Mouse (Mus musculus): ENCODE data around the gene Trub1. TPM values are rescaled to one million over a fixed set of nuclear protein-coding genes. Genes with fewer than 3 reads are reported as not detected.

The Trub1 gene
- polyA plus RNA-seq, 1 experiment from 2014 or later = 10.2 TPM

DNA sequence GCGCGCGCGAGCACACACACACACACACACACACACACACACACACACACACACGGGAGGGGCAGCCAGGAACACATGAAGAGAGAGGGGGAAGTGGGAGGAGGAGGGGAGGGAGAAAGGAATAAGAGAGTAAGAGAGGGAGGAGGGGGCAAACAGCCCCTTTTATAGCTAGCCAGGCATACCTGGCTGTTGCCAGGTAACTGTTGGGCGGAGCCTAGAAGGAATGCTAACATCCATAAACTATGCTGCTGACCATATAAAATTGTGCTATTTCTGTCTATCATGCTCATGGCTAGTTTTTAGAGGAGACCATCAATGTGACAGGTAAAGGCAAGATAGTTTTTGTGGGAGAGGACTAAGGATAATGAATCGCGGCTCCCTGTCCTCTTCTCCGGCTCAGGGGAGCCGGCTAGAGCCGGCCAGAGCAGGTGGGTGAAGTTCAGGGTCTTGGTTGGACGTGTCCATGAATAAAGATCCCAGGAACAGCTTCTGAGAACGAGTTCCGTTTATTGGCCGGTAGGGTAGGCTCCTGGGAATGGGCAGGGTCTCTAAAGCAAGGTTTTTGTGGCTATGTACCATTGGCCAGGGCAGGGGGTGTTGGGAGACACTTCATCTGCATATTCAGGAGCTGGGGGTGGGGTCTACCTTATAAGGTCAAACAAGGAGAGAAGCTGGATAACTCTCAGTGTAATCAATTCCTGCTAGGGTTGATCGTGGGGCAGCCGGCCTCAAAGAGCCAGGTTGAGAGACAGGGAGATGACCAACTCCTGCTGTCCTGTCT is 34.7 kb upstream of the Trub1 start:
- H3K4me1 ChIP-seq (ENCODE audit: control insufficient read depth, insufficient read depth, low read length) = peaks cover 7% of the 10 kb centered on the region
- no peak for ATAC-seq (replicated peaks; ENCODE audit: extremely low read depth, insufficient read depth, low FRiP score)
- H3K27ac ChIP-seq (ENCODE audit: low read length) = no peak overlapping the region
- peak overlapping the region; percentile 49 for H3K9ac ChIP-seq (ENCODE audit: low read length)
- no peaks in the 10 kb centered on the region for H3K9me3 ChIP-seq (replicated peaks; ENCODE audit: control insufficient read depth, low read length)
- peak overlapping the region; percentile 32 for H3K4me3 ChIP-seq (ENCODE audit: low read length)
- H3K4me2 ChIP-seq (ENCODE audit: low read depth, low read length) = peak overlapping the region; percentile 62
- no peaks in the 10 kb centered on the region for H3K36me3 ChIP-seq (ENCODE audit: control insufficient read depth, insufficient read depth)
- 22% methylated on average over 17 of the region's 17 CpGs for WGBS
- no peaks in the 10 kb centered on the region for H3K27me3 ChIP-seq (ENCODE audit: control insufficient read depth, insufficient read depth, low read length)

DNA sequence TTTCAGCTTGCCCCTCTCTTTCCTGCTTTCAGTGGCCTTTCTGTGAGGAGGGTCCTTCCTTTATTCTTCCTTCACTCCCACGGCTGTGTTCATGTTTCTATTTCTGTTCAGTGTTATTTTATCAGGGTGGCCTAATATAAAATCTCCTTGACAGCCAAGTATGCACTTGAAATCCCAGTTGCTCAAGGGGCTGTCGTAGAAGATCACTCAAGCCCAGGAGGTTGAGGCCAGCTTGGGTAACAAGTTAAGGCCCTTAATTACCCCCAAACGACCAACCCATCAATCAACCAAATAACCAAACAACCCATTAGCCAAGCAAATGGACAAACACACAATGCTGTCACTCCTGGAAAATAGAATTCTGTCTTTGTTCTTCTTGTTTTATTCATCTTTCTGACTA is 29.3 kb upstream of the Trub1 start:
- 16% methylated on average over 3 of the region's 3 CpGs for WGBS
- peaks cover 9% of the 10 kb centered on the region for H3K4me1 ChIP-seq (ENCODE audit: control insufficient read depth, insufficient read depth, low read length)
- no peaks in the 10 kb centered on the region for H3K27me3 ChIP-seq (ENCODE audit: control insufficient read depth, insufficient read depth, low read length)
- H3K9ac ChIP-seq (ENCODE audit: low read length) = 0 out of 2 replicates have a peak overlapping the region, but pooled peaks have one; percentile 5
- ATAC-seq (replicated peaks; ENCODE audit: extremely low read depth, insufficient read depth, low FRiP score) = no peak
- no peaks in the 10 kb centered on the region for H3K36me3 ChIP-seq (ENCODE audit: control insufficient read depth, insufficient read depth)
- H3K4me2 ChIP-seq (ENCODE audit: low read depth, low read length) = peak overlapping the region; percentile 21; the same call in 1 of the 2 replicates
- no peak overlapping the region for H3K27ac ChIP-seq (ENCODE audit: low read length)
- no peak overlapping the region for H3K4me3 ChIP-seq (ENCODE audit: low read length)
- H3K9me3 ChIP-seq (replicated peaks; ENCODE audit: control insufficient read depth, low read length) = no peaks in the 10 kb centered on the region

DNA sequence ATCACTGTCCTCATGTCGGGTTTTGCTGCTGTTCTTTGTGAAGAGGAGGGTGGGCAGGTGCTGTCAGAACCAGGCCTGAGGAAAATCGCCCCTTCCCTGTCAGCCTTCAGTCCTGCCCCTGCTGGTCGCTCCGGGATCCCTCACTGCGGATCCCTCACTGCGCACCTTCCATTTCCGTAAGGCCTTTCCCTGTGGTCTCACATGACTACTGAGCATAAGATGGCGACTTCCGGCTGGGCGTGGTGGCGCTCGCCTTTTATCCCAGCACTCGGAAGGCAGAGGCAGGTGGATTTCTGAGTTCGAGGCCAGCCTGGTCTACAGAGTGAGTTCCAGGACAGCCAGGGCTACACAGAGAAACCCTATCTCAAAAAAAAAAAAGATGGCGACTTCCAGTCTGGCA is 27.4 kb upstream of the Trub1 start:
- no peak overlapping the region for H3K4me3 ChIP-seq (ENCODE audit: low read length)
- no peak for ATAC-seq (replicated peaks; ENCODE audit: extremely low read depth, insufficient read depth, low FRiP score)
- 94% methylated on average over 15 of the region's 15 CpGs for WGBS
- H3K27ac ChIP-seq (ENCODE audit: low read length) = no peak overlapping the region
- no peaks in the 10 kb centered on the region for H3K9me3 ChIP-seq (replicated peaks; ENCODE audit: control insufficient read depth, low read length)
- no peak overlapping the region for H3K4me2 ChIP-seq (ENCODE audit: low read depth, low read length)
- H3K27me3 ChIP-seq (ENCODE audit: control insufficient read depth, insufficient read depth, low read length) = no peaks in the 10 kb centered on the region
- H3K9ac ChIP-seq (ENCODE audit: low read length) = no peak overlapping the region
- peaks cover 9% of the 10 kb centered on the region for H3K4me1 ChIP-seq (ENCODE audit: control insufficient read depth, insufficient read depth, low read length)
- no peaks in the 10 kb centered on the region for H3K36me3 ChIP-seq (ENCODE audit: control insufficient read depth, insufficient read depth)

DNA sequence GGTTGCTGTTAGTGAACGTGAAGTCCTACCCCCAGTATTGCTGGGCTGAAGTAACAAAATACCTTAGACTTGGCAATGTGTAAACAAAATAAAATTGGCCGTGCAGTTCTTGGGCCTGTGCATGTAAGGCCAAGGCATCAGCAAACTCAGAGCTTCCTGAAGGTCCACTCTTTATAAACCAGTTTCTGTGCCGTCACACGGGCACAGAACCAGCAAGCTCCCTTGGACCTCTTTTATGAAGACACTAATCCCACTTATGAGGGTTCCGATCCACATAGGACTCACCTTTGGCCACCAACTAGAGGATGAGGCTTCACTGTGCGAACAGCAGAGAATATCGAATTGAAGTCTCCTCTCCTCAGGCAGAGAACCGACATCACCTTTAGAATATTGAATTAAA is 25.9 kb upstream of the Trub1 start:
- Histone ChIP-seq H3K9ac (ENCODE audit: low read length) (no peak overlapping the region), H3K4me2 (ENCODE audit: low read depth, low read length) (no peak overlapping the region), H3K9me3 (replicated peaks; ENCODE audit: control insufficient read depth, low read length) (no peaks in the 10 kb centered on the region), H3K36me3 (ENCODE audit: control insufficient read depth, insufficient read depth) (no peaks in the 10 kb centered on the region), H3K27me3 (ENCODE audit: control insufficient read depth, insufficient read depth, low read length) (no peaks in the 10 kb centered on the region), H3K27ac (ENCODE audit: low read length) (no peak overlapping the region), H3K4me3 (ENCODE audit: low read length) (no peak overlapping the region), H3K4me1 (ENCODE audit: control insufficient read depth, insufficient read depth, low read length) (peaks cover 9% of the 10 kb centered on the region)
- 89% methylated on average over 8 of the region's 8 CpGs for WGBS
- no peak for ATAC-seq (replicated peaks; ENCODE audit: extremely low read depth, insufficient read depth, low FRiP score)

DNA sequence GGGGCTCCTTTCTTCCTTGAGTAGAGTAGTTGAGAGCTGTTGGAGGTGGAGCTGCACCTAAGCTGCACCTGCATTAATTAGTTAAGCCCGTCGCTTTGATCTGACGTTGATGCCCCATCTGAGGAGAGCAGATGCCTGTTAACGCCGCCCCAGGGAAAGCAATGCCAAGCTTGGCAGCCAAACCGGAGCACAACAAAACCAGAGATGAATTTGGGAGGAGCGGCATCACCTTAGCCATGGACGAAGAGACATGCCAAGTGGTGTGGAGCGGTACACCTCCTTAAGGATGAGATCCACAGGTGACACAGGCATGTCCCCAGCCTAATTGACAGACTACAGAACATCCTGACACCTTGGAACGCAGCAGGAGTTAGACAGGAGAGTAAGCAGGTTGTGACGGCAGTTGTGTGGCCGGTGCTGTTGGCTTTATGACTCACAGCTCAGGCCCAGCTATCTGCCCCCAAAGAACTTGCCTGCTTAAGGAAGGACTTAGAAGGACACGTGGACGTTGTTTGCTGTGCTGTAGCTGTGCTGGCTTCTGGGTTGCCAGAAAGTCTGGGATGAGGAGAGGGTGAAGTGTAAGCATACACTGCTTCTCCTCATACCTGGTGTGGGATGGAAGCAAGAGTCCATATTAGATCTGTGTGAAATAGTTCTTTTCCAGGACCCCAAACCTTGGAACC is 24.8 kb upstream of the Trub1 start:
- no peak overlapping the region for H3K9ac ChIP-seq (ENCODE audit: low read length)
- no peak overlapping the region for H3K4me2 ChIP-seq (ENCODE audit: low read depth, low read length)
- no peak for ATAC-seq (replicated peaks; ENCODE audit: extremely low read depth, insufficient read depth, low FRiP score)
- 72% methylated on average over 14 of the region's 14 CpGs for WGBS
- H3K27me3 ChIP-seq (ENCODE audit: control insufficient read depth, insufficient read depth, low read length) = no peaks in the 10 kb centered on the region
- peaks cover 9% of the 10 kb centered on the region for H3K4me1 ChIP-seq (ENCODE audit: control insufficient read depth, insufficient read depth, low read length)
- H3K27ac ChIP-seq (ENCODE audit: low read length) = no peak overlapping the region
- H3K4me3 ChIP-seq (ENCODE audit: low read length) = no peak overlapping the region
- no peaks in the 10 kb centered on the region for H3K9me3 ChIP-seq (replicated peaks; ENCODE audit: control insufficient read depth, low read length)
- H3K36me3 ChIP-seq (ENCODE audit: control insufficient read depth, insufficient read depth) = no peaks in the 10 kb centered on the region

DNA sequence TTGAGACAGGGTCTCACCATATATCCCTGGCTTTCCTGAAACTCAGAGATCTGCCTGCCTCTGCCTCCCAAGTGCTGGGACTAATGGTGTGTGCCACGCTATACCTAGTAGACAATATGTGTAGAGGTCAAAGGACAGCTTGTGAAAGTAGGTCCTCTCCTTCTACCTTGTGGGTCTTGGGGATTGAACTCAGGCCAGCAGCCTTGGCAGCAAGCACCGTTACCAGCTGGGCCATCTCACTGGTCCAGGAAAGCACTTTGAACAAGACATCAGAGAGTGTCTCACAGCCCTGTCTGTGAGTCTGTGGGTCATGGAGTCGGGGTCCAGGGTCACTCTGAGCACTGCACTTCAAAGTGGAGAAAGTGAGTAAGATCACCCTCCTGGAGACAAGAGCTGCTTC is 24.1 kb upstream of the Trub1 start:
- Histone ChIP-seq H3K4me3 (ENCODE audit: low read length) (no peak overlapping the region), H3K27me3 (ENCODE audit: control insufficient read depth, insufficient read depth, low read length) (no peaks in the 10 kb centered on the region), H3K4me1 (ENCODE audit: control insufficient read depth, insufficient read depth, low read length) (peaks cover 3% of the 10 kb centered on the region), H3K9me3 (replicated peaks; ENCODE audit: control insufficient read depth, low read length) (no peaks in the 10 kb centered on the region), H3K9ac (ENCODE audit: low read length) (no peak overlapping the region), H3K36me3 (ENCODE audit: control insufficient read depth, insufficient read depth) (no peaks in the 10 kb centered on the region), H3K4me2 (ENCODE audit: low read depth, low read length) (no peak overlapping the region), H3K27ac (ENCODE audit: low read length) (no peak overlapping the region)
- ATAC-seq (replicated peaks; ENCODE audit: extremely low read depth, insufficient read depth, low FRiP score) = no peak
- 77% methylated on average over 3 of the region's 3 CpGs for WGBS

DNA sequence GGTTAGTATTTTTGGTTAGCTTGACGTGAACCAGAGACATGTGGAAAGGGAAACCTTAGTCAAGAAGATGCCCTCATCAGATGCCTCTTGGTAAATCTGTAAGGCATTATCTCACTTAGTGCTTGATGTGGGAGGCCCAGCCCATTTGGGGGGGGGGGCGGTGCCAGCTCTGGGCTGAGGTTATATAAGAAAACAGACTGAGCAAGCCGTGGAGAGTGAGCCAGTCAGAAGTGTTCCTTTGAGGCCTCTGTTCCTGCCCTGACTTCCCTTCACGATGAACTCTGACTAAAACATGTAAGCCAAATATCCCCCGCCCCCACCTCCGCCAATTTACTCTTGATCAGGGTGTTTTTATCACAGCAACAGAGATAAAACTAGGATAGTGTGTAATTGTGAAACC is 22.8 kb upstream of the Trub1 start:
- no peak overlapping the region for H3K4me3 ChIP-seq (ENCODE audit: low read length)
- no peak overlapping the region for H3K27ac ChIP-seq (ENCODE audit: low read length)
- WGBS = 61% methylated on average over 6 of the region's 6 CpGs
- H3K36me3 ChIP-seq (ENCODE audit: control insufficient read depth, insufficient read depth) = no peaks in the 10 kb centered on the region
- H3K9me3 ChIP-seq (replicated peaks; ENCODE audit: control insufficient read depth, low read length) = no peaks in the 10 kb centered on the region
- no peak overlapping the region for H3K4me2 ChIP-seq (ENCODE audit: low read depth, low read length)
- H3K9ac ChIP-seq (ENCODE audit: low read length) = no peak overlapping the region
- no peak for ATAC-seq (replicated peaks; ENCODE audit: extremely low read depth, insufficient read depth, low FRiP score)
- no peaks in the 10 kb centered on the region for H3K4me1 ChIP-seq (ENCODE audit: control insufficient read depth, insufficient read depth, low read length)
- H3K27me3 ChIP-seq (ENCODE audit: control insufficient read depth, insufficient read depth, low read length) = no peaks in the 10 kb centered on the region

DNA sequence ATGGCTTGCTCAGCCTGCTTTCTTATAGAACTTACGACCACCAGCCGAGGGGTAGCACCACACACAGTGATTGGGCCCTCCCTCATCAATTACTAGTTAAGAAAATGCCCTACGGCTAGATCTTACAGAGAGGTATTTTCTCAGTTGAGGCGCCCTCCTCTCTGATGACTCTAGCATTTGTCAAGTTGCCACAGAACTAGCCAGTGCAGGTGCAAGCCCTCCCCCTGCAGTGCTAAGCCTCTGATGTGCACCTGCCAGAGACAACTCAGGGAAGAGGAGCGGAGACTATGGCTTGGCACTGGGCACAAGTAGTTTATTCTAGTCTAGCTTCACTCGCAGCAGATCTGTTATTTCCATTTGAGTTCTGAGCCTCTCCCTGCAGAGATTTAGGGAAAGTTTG is 21.2 kb upstream of the Trub1 start:
- H3K4me3 ChIP-seq (ENCODE audit: low read length) = no peak overlapping the region
- H3K27ac ChIP-seq (ENCODE audit: low read length) = no peak overlapping the region
- H3K27me3 ChIP-seq (ENCODE audit: control insufficient read depth, insufficient read depth, low read length) = no peaks in the 10 kb centered on the region
- no peak overlapping the region for H3K9ac ChIP-seq (ENCODE audit: low read length)
- peak; percentile 63 for ATAC-seq (replicated peaks; ENCODE audit: extremely low read depth, insufficient read depth, low FRiP score)
- WGBS = 64% methylated on average over 6 of the region's 6 CpGs
- H3K36me3 ChIP-seq (ENCODE audit: control insufficient read depth, insufficient read depth) = no peaks in the 10 kb centered on the region
- H3K4me2 ChIP-seq (ENCODE audit: low read depth, low read length) = no peak overlapping the region
- H3K4me1 ChIP-seq (ENCODE audit: control insufficient read depth, insufficient read depth, low read length) = no peaks in the 10 kb centered on the region
- no peaks in the 10 kb centered on the region for H3K9me3 ChIP-seq (replicated peaks; ENCODE audit: control insufficient read depth, low read length)

DNA sequence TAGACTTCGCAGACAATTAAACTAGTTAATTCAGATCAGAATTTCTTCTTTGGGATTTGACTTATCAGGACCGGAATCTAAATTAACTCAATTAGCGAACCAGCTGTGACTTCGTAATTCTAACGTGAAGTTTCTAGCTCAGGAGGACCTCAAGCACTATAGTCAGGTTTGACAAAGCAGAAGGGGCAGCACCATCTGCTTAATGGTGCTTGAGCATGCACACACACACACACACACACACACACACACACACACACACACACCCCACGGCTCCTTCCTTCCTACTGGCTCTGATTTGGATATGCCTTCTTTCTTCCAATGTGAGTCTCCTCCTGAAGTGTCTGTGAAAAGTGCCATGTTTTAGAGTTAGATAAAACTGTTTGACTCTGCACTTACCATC is 18.7 kb upstream of the Trub1 start:
- no peak for ATAC-seq (replicated peaks; ENCODE audit: extremely low read depth, insufficient read depth, low FRiP score)
- no peaks in the 10 kb centered on the region for H3K27me3 ChIP-seq (ENCODE audit: control insufficient read depth, insufficient read depth, low read length)
- H3K9me3 ChIP-seq (replicated peaks; ENCODE audit: control insufficient read depth, low read length) = no peaks in the 10 kb centered on the region
- WGBS = 78% methylated on average over 6 of the region's 6 CpGs
- no peak overlapping the region for H3K9ac ChIP-seq (ENCODE audit: low read length)
- no peak overlapping the region for H3K27ac ChIP-seq (ENCODE audit: low read length)
- no peak overlapping the region for H3K4me3 ChIP-seq (ENCODE audit: low read length)
- no peaks in the 10 kb centered on the region for H3K36me3 ChIP-seq (ENCODE audit: control insufficient read depth, insufficient read depth)
- no peak overlapping the region for H3K4me2 ChIP-seq (ENCODE audit: low read depth, low read length)
- no peaks in the 10 kb centered on the region for H3K4me1 ChIP-seq (ENCODE audit: control insufficient read depth, insufficient read depth, low read length)
